Mouse (Mus musculus) liver, embryonic 12.5 days (tissue): ENCODE measurements at regions not wholly inside any gene's neighbourhood (a gene's known extent, or its start where the extent isn't known, plus 50 kb on each side); places are given as distances from the start of the nearest gene placed in this dataset.
A peak's percentile ranks its signal among the peaks of the same experiment; 100 is the strongest.

Experiments used
- ATAC-seq: fragments of 200-750 bp; cut with Nextera tagmentation; 2 replicates; pipeline ENCODE4 v1.8.0; 2017; ENCODE audit warnings: moderate number of reproducible peaks, mild to moderate bottlenecking, moderate library complexity
- H3K27ac ChIP-seq: fragments of 300-500 bp; sonication (generic); 2 replicates; pipeline ENCODE4 v1.5.1; 2016; ENCODE audit warnings: mild to moderate bottlenecking
- H3K27me3 ChIP-seq: fragments of 300-500 bp; sonication (generic); replicated peaks from 2 replicates; pipeline ENCODE4 v1.6.1; 2016; ENCODE audit warnings: mild to moderate bottlenecking, moderate library complexity
- H3K36me3 ChIP-seq: fragments of 300-500 bp; sonication (generic); 2 replicates; pipeline ENCODE4 v1.6.1; 2016; ENCODE audit warnings: mild to moderate bottlenecking, moderate library complexity
- H3K4me1 ChIP-seq: fragments of 300-500 bp; sonication (generic); 2 replicates; pipeline ENCODE4 v1.6.1; 2016
- H3K4me2 ChIP-seq: fragments of 300-500 bp; sonication (generic); 2 replicates; pipeline ENCODE4 v1.6.1; 2016; ENCODE audit warnings: mild to moderate bottlenecking, moderate library complexity
- H3K4me3 ChIP-seq: fragments of 300-500 bp; sonication (generic); 2 replicates; pipeline ENCODE4 v1.5.1; 2016; ENCODE audit warnings: mild to moderate bottlenecking, moderate library complexity
- H3K9ac ChIP-seq: fragments of 300-500 bp; sonication (generic); 2 replicates; pipeline ENCODE4 v1.6.1; 2016; ENCODE audit warnings: mild to moderate bottlenecking, moderate library complexity
- H3K9me3 ChIP-seq: fragments of 300-500 bp; sonication (generic); replicated peaks from 2 replicates; pipeline ENCODE4 v1.6.1; 2016; ENCODE audit warnings: mild to moderate bottlenecking, moderate library complexity
- WGBS: fragments of 180-500 bp; shearing (Covaris S2); methylation state at CpG from one replicate; pipeline ENCODE4 v1.1.7; 2016; ENCODE audit not compliant: insufficient replicate concordance; 5-methylcytosine and 5-hydroxymethylcytosine counted together

GRCm38 (mm10) chr5:119464553-119464952 is 205.9 kb upstream of the Tbx3 start:
- no peak overlapping the region for H3K27ac ChIP-seq
- no peak overlapping the region for H3K9ac ChIP-seq
- no peaks in the 10 kb centered on the region for H3K36me3 ChIP-seq
- no peaks in the 10 kb centered on the region; the same call in 1 of the 2 replicates for H3K27me3 ChIP-seq
- H3K4me1 ChIP-seq, result no peaks in the 10 kb centered on the region
- no peak for ATAC-seq
- H3K4me2 ChIP-seq, result no peak overlapping the region
- no peak overlapping the region for H3K4me3 ChIP-seq
- 38% methylated on average over 4 of the region's 4 CpGs for WGBS
- H3K9me3 ChIP-seq, result no peaks in the 10 kb centered on the region

GRCm38 (mm10) chr5:119467346-119468085 is 203.0 kb upstream of the Tbx3 start:
- 53% methylated on average over 13 of the region's 13 CpGs for WGBS
- Histone ChIP-seq H3K9me3 (no peaks in the 10 kb centered on the region), H3K4me1 (no peaks in the 10 kb centered on the region), H3K4me2 (no peak overlapping the region), H3K9ac (no peak overlapping the region), H3K4me3 (no peak overlapping the region), H3K36me3 (no peaks in the 10 kb centered on the region), H3K27me3 (no peaks in the 10 kb centered on the region; the same call in 1 of the 2 replicates), H3K27ac (no peak overlapping the region)
- ATAC-seq, result no peak

DNA sequence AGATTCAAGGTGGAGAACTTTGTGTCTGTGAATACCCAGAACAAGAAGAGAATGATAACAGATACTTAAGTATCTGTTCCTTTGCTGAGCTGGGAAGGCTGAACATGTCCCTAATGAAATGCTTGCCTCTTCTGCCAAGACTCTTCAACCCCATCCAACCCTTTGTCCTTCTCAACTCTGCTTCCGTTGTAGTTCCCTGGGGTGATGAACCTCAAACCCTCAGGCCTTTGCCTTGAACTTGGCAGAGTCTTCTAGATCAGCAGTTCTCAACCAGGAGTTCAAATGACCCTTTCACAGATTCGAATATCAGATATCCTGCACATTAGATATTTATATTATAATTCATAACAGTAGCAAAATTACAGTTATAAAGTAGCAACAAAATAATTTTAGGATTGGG is 192.5 kb upstream of the Tbx3 start:
- Histone ChIP-seq H3K27ac (no peak overlapping the region), H3K4me2 (no peak overlapping the region), H3K4me1 (0 out of 2 replicates have a peak, but pooled peaks cover 13% of the 10 kb centered on the region), H3K27me3 (no peaks in the 10 kb centered on the region), H3K4me3 (no peak overlapping the region), H3K36me3 (no peaks in the 10 kb centered on the region), H3K9ac (no peak overlapping the region), H3K9me3 (peaks cover 5% of the 10 kb centered on the region; the same call in 1 of the 2 replicates)
- no peak for ATAC-seq
- WGBS, result 62% methylated on average over 2 of the region's 2 CpGs

- no peak for ATAC-seq
- 54% methylated on average over 4 of the region's 4 CpGs for WGBS
- Histone ChIP-seq H3K4me3 (no peak overlapping the region), H3K27me3 (no peaks in the 10 kb centered on the region), H3K4me1 (0 out of 2 replicates have a peak, but pooled peaks cover 13% of the 10 kb centered on the region), H3K9me3 (peaks cover 5% of the 10 kb centered on the region; the same call in 1 of the 2 replicates), H3K9ac (no peak overlapping the region), H3K4me2 (no peak overlapping the region), H3K27ac (no peak overlapping the region), H3K36me3 (no peaks in the 10 kb centered on the region)
Observed at GRCm38 (mm10) chr5:119478331-119478730, 192.1 kb upstream of the Tbx3 start.

GRCm38 (mm10) chr5:119480191-119481190 is 190.0 kb upstream of the Tbx3 start:
- no peaks in the 10 kb centered on the region for H3K9me3 ChIP-seq
- no peak overlapping the region for H3K27ac ChIP-seq
- H3K4me2 ChIP-seq, result no peak overlapping the region
- 36% methylated on average over 28 of the region's 28 CpGs for WGBS
- no peak for ATAC-seq
- no peak overlapping the region for H3K9ac ChIP-seq
- H3K27me3 ChIP-seq, result no peaks in the 10 kb centered on the region
- peaks cover 17% of the 10 kb centered on the region; the same call in 1 of the 2 replicates for H3K4me1 ChIP-seq
- H3K4me3 ChIP-seq, result no peak overlapping the region
- no peaks in the 10 kb centered on the region for H3K36me3 ChIP-seq

GRCm38 (mm10) chr5:119483706-119484105 is 186.8 kb upstream of the Tbx3 start:
- Histone ChIP-seq H3K4me2 (no peak overlapping the region), H3K9me3 (no peaks in the 10 kb centered on the region), H3K4me3 (no peak overlapping the region), H3K4me1 (peaks cover 17% of the 10 kb centered on the region; the same call in 1 of the 2 replicates), H3K27ac (no peak overlapping the region), H3K27me3 (no peaks in the 10 kb centered on the region), H3K9ac (no peak overlapping the region), H3K36me3 (no peaks in the 10 kb centered on the region)
- WGBS, result 41% methylated on average over 8 of the region's 8 CpGs
- 0 out of 2 replicates have a peak, but pooled peaks have one; percentile 46 for ATAC-seq

- Histone ChIP-seq H3K4me3 (no peak overlapping the region), H3K36me3 (no peaks in the 10 kb centered on the region), H3K4me2 (no peak overlapping the region), H3K9ac (no peak overlapping the region), H3K27ac (no peak overlapping the region), H3K9me3 (no peaks in the 10 kb centered on the region), H3K27me3 (no peaks in the 10 kb centered on the region), H3K4me1 (peaks cover 9% of the 10 kb centered on the region; the same call in 1 of the 2 replicates)
- no peak for ATAC-seq
Observed at GRCm38 (mm10) chr5:119486196-119486595, 184.3 kb upstream of the Tbx3 start.

- no peaks in the 10 kb centered on the region for H3K9me3 ChIP-seq
- H3K27ac ChIP-seq, result no peak overlapping the region
- H3K9ac ChIP-seq, result no peak overlapping the region
- no peak for ATAC-seq
- WGBS, result 66% methylated on average over 8 of the region's 8 CpGs
- H3K36me3 ChIP-seq, result no peaks in the 10 kb centered on the region
- H3K4me2 ChIP-seq, result no peak overlapping the region
- no peak overlapping the region for H3K4me3 ChIP-seq
- H3K27me3 ChIP-seq, result no peaks in the 10 kb centered on the region
- peaks cover 4% of the 10 kb centered on the region; the same call in 1 of the 2 replicates for H3K4me1 ChIP-seq
Observed at GRCm38 (mm10) chr5:119487184-119487583, 183.3 kb upstream of the Tbx3 start.

- H3K27ac ChIP-seq, result no peak overlapping the region
- no peaks in the 10 kb centered on the region for H3K36me3 ChIP-seq
- ATAC-seq, result no peak
- H3K4me2 ChIP-seq, result no peak overlapping the region
- no peaks in the 10 kb centered on the region for H3K9me3 ChIP-seq
- H3K27me3 ChIP-seq, result no peaks in the 10 kb centered on the region
- no peak overlapping the region for H3K9ac ChIP-seq
- 69% methylated on average over 1 of the region's 1 CpGs for WGBS
- no peak overlapping the region for H3K4me3 ChIP-seq
- peaks cover 6% of the 10 kb centered on the region; the same call in 1 of the 2 replicates for H3K4me1 ChIP-seq
Observed at GRCm38 (mm10) chr5:119497501-119497900, 173.0 kb upstream of the Tbx3 start.

DNA sequence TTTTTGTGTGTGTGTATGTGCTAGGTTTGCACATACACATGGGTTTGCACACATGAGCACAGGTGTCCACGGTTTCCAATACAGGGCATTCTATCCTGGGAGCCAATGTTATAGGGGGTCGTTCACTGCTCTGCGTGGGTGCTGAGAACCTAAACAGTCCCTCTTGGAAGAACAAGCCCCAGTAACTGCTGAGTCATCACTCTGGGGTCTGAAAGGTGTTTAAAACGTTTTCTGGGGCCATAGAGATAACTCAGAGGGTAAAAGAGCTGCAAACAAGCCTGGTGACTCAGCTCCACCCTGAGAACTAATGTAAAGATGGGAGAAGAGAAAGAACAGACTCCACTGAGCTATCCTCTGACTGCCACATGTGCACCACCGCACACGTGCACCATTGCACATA is 172.0 kb upstream of the Tbx3 start:
- H3K36me3 ChIP-seq, result no peaks in the 10 kb centered on the region
- H3K9ac ChIP-seq, result no peak overlapping the region
- no peaks in the 10 kb centered on the region for H3K9me3 ChIP-seq
- 46% methylated on average over 6 of the region's 6 CpGs for WGBS
- H3K27me3 ChIP-seq, result no peaks in the 10 kb centered on the region
- no peak overlapping the region for H3K4me2 ChIP-seq
- H3K27ac ChIP-seq, result no peak overlapping the region
- peaks cover 6% of the 10 kb centered on the region; the same call in 1 of the 2 replicates for H3K4me1 ChIP-seq
- no peak overlapping the region for H3K4me3 ChIP-seq
- ATAC-seq, result peak; percentile 40

GRCm38 (mm10) chr5:119507709-119508108 is 162.8 kb upstream of the Tbx3 start:
- H3K9me3 ChIP-seq, result no peaks in the 10 kb centered on the region
- no peak for ATAC-seq
- no peaks in the 10 kb centered on the region for H3K27me3 ChIP-seq
- 44% methylated on average over 14 of the region's 14 CpGs for WGBS
- no peak overlapping the region for H3K27ac ChIP-seq
- no peak overlapping the region for H3K9ac ChIP-seq
- no peaks in the 10 kb centered on the region for H3K36me3 ChIP-seq
- no peak overlapping the region for H3K4me2 ChIP-seq
- H3K4me3 ChIP-seq, result no peak overlapping the region
- H3K4me1 ChIP-seq, result no peaks in the 10 kb centered on the region
